Mouse (Mus musculus) cortical plate, adult 2 months (tissue): ENCODE data around the gene Fkbp10. TPM values are rescaled to one million over a fixed set of nuclear protein-coding genes. Genes with fewer than 3 reads are reported as not detected.

ENCODE experiments used
- H3K27ac ChIP-seq: fragments of 200-500 bp; 2 replicates; pipeline ENCODE4 v1.5.1; 2012; ENCODE audit warnings: low read length, control low read depth, inconsistent platforms; ENCODE audit not compliant: insufficient read depth
- H3K4me1 ChIP-seq: fragments of 200-500 bp; 2 replicates; pipeline ENCODE4 v1.6.1; 2011; ENCODE audit warnings: low read length; ENCODE audit not compliant: control insufficient read depth, insufficient read depth
- H3K4me3 ChIP-seq: fragments of 200-500 bp; 2 replicates; pipeline ENCODE4 v1.5.1; 2011; ENCODE audit warnings: mild to moderate bottlenecking, low read length, control low read depth; ENCODE audit not compliant: insufficient read depth
- CTCF ChIP-seq: fragments of 200-500 bp; IDR thresholded peaks from 2 replicates; pipeline ENCODE4 v1.5.1; 2011; ENCODE audit warnings: mild to moderate bottlenecking, control low read depth, low read length; ENCODE audit not compliant: insufficient read depth; ENCODE audit errors: extremely low read depth
- POLR2A ChIP-seq: fragments of 200-500 bp; IDR thresholded peaks from 2 replicates; pipeline ENCODE4 v1.6.1; 2011; ENCODE audit warnings: mild to moderate bottlenecking, low read length, control low read depth; ENCODE audit not compliant: insufficient read depth; ENCODE audit errors: extremely low read depth
- polyA plus RNA-seq: library from polyadenylated mRNA; depleted of rRNA; stranded (reverse); fragments of >200 nt; gene quantifications from 2 replicates; pipeline ENCODE4 v1.2.3, GENCODE M21; 2012; rRNA removed

The Fkbp10 gene
- polyA plus RNA-seq, 1 experiment = 9.6 TPM

DNA sequence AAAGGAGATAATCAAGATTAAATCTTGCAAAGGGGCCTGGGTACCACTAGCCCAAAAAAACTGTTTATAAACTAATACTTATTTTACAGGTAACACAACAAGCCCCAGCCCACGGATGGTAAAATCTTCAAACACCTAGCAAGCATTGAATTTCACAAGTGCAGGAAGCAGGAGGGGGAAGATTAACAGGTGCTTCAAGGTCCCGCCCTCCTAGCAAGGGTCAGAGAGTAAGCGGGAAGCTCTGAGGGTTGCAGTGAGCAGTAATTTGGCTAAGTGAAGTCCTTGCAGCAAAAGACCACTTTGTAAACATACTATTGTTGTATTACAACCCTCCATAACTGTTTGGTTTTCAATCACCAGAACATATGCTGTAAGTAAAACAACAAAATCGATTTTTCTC is 41.8 kb downstream of the Fkbp10 start:
- Histone ChIP-seq H3K4me3 (no peak overlapping the region), H3K27ac (no peak overlapping the region), H3K4me1 (peaks cover 4% of the 10 kb centered on the region; the same call in 1 of the 2 replicates)
- no peak for TF ChIP-seq POLR2A
- TF ChIP-seq CTCF = no peak

DNA sequence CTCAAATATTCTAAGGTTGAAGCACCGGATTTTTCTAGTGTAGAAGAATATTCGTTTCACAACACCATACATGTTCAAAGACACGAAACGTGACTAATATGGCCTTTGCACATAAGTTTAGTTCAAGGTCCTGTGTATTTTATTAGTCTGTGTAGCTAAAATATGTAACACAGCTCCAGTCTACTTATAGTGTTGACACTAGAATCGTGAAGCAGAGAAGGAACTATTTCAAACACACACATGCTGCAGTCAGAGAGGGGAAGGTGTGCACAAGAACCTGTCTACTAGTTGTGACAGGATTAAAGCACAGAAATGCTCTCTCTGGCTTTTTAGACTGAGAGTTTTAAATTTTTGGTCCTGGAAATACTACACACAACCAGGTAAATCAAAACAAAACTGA is 42.2 kb downstream of the Fkbp10 start:
- Histone ChIP-seq H3K27ac (no peak overlapping the region), H3K4me1 (peaks cover 4% of the 10 kb centered on the region; the same call in 1 of the 2 replicates), H3K4me3 (no peak overlapping the region)
- TF ChIP-seq CTCF (no peak), POLR2A (no peak)

DNA sequence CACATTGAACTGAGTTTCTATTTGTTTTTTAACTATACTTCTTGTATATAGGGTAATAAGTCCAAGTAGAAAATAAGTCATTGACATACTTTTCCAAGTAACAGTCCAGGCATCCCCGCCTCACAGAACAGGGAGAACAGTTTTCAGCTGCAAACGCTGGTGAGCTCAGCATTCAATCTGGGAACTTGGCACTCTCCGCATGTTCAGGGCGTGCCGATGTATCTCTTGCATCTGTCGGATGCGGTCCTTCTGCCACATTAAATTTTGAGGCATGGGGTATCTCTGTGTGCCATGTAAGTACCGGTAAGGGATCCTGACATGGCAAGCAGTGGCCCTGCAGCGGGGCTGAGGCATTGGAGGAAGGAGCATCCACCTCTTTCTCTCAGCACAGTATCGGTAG is 47.2 kb downstream of the Fkbp10 start:
- Histone ChIP-seq H3K4me3 (no peak overlapping the region), H3K4me1 (peaks cover 8% of the 10 kb centered on the region), H3K27ac (no peak overlapping the region)
- TF ChIP-seq CTCF = no peak
- no peak for TF ChIP-seq POLR2A

DNA sequence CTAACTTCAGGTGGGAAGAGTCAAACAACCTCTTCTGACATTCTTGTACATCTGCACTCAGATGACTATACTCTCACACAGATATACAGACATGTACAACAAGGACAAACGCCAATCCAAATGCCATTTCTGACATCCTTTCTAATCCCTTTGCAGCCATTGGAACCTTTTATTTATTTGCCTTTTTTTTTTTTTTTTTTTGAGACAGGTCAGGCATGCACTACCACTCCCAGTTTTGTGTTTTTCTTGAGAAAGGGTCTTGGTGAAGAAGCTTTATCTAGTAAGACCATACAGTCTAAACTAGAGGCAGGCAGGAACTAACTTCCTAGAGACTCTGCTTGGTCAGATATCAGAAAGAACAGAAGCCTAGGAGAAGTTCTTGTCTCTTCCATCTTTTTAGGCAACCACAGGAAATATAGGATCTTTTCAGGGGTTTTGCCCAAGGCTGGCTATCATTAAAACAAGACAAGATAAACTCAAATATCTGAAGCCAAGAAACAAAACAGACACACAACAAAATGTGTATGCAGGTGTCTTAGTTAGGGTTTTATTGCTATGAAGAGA is 49.8 kb downstream of the Fkbp10 start:
- no peak overlapping the region for H3K27ac ChIP-seq

DNA sequence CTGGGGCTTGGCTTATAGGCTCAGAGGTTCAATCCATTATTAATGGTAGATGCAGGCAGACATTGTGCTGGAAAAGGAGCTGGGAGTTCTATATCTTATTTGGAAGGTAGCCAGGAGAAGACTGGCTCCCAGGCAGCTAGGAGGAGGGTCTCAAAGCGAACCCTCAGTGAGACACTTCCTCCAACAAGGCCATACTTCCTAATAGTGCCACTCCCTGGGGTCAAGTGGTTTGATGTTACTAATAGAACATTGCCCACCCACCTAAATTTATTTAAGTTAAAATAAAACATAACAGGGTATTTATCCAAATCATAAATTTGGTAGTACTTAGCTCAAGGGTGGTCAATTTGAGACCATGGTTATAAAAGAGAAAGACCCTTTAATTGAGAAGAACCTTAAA is 50.3 kb downstream of the Fkbp10 start:
- no peak overlapping the region for H3K4me3 ChIP-seq
- H3K27ac ChIP-seq = no peak overlapping the region
- TF ChIP-seq CTCF = no peak
- TF ChIP-seq POLR2A = no peak
- peaks cover 11% of the 10 kb centered on the region for H3K4me1 ChIP-seq

More for the DNA sequence above, 49.8 kb downstream of the Fkbp10 start:
- TF ChIP-seq POLR2A (no peak), CTCF (no peak)
- Histone ChIP-seq H3K4me1 (peaks cover 11% of the 10 kb centered on the region), H3K4me3 (no peak overlapping the region)

DNA sequence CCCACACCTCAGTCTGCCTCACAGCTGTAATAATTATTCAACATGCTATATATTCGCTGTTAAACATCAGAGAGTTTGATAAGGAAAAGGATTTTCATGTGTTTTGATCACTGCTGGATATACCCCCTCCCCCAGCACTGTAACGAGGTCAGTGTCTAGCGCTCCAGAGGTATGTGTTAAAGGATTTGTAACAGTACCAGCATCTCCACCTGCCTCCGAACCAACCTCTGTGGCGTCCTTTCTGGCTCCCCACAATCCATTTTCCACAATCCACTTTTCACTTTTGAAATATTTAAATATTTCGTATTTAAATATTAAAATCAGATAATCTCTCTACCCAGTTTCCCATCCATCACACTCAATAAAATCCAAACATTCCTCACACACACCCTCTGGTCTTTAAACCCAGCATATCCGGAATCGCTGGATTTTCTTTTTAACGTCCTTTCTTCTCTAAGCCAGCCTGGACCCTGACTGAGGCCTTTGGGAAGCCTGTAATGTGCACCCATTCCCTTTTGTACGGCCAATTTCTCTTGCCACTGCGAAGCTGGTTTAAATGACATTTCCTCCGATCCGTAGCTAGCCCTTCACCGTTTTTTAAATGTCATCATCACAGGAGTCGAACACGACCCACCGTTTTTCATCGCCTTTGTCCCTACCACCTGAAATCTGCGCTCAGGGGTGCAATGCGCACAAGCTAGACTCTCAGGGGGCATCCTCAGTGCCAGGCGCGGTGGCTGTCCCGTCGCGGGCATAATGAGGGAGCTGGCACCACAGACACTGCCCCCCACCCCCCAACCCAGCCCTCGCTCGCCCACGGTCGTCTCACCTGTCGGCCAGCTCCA is 56.1 kb downstream of the Fkbp10 start:
- no peak for TF ChIP-seq CTCF
- H3K4me3 ChIP-seq = peak overlapping the region; percentile 96
- peaks cover 5% of the 10 kb centered on the region; the same call in 1 of the 2 replicates for H3K4me1 ChIP-seq
- no peak overlapping the region for H3K27ac ChIP-seq

DNA sequence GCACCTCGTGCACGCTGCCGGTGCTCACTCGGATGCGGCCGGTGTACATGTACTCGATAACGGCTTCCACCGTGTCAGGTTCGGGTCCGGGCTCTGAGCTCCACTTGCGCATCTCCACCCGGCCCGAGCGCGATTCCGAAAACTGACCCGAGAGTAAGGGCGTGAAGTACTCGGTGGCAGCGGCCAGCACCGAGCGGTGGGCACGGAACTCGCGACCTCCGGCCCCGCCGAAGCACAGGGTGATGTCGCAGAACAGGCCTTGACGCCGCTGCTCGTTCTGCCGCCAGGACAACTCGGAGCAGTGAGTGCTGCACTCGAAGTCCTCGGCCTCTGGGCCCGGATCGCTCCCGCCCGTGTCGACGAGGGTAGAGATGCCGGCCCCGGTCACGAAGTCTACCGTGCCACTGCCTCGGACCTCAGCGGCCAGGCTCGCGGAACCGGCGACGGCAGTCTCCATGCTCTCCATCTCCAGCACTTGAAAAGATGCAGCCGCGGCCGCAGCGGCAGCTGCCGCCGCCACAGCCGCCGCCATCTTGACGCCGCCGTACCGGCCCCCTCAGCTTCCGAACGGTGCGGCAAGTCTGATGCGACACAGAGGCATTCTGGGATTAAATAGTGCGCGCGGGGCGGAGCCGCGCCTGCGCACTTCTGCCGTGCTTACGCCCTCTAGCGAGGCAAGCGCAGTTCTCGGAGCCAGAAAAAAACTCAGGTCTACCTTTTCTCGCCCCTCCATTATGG is 56.9 kb downstream of the Fkbp10 start, which contains the start of gene Klhl11:
Klhl11 (minus strand) TSS at position 545 of the 738 bp plus-strand sequence.
- peak; percentile 99 for TF ChIP-seq POLR2A
- TF ChIP-seq CTCF = peak; percentile 81
- H3K4me1 ChIP-seq = peaks cover 5% of the 10 kb centered on the region; the same call in 1 of the 2 replicates
- H3K27ac ChIP-seq = peak within 1 kb of the TSS; percentile 52
- peak within 1 kb of the TSS; percentile 96 for H3K4me3 ChIP-seq

DNA sequence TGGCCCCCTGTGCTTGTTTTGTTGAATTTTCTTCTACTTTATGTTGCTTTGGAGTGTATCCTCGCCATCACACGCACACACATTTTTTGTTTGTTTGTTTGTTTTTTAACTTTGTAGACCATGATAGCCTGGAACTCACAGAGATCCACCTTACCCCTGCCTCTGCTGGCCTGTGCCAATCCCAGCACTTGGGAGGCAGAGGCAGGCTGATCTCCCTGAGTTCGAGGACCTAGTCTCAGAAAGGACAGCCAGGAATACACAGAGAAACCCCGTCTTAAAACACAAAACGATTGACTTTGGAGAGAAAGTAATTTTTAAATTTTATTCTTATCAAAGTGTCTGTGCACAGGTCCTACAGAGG is 57.4 kb downstream of the Fkbp10 start:
- no peak overlapping the region for H3K27ac ChIP-seq
- no peak for TF ChIP-seq CTCF
- no peak for TF ChIP-seq POLR2A
- H3K4me3 ChIP-seq = peak overlapping the region; percentile 96; the same call in 1 of the 2 replicates

More for the DNA sequence above, 57.4 kb downstream of the Fkbp10 start:
- H3K4me1 ChIP-seq = peaks cover 5% of the 10 kb centered on the region; the same call in 1 of the 2 replicates

Other genes starting within 250 kb of the Fkbp10 start
- 4.7 and 6.4 TPM in 2 replicates for gene Krt9, start 222.5 kb upstream of the Fkbp10 start, polyA plus RNA-seq
- gene Krt14, start 208.1 kb upstream of the Fkbp10 start, polyA plus RNA-seq = not detected in 2 replicates
- gene Krt16, start 166.8 kb upstream of the Fkbp10 start, polyA plus RNA-seq = not detected in 2 replicates
- 0.13 and 0.15 TPM in 2 replicates for gene Krt17, start 154.7 kb upstream of the Fkbp10 start, polyA plus RNA-seq
- not detected in 2 replicates for gene Krt42, start 145.8 kb upstream of the Fkbp10 start, polyA plus RNA-seq
- gene Eif1, start 95.8 kb upstream of the Fkbp10 start, polyA plus RNA-seq = 534 and 549 TPM in 2 replicates
- gene Gast, start 81.3 kb upstream of the Fkbp10 start, polyA plus RNA-seq = 0.33 TPM in 1 of 2 replicates, not detected in the other
- 76.5 and 83.3 TPM in 2 replicates for gene Hap1, start 59.6 kb upstream of the Fkbp10 start, polyA plus RNA-seq
- 40.9 and 48.2 TPM in 2 replicates for gene Jup, start 17.9 kb upstream of the Fkbp10 start, polyA plus RNA-seq
- gene P3h4, start 861 bp upstream of the Fkbp10 start, polyA plus RNA-seq = 14.4 and 15.3 TPM in 2 replicates
- 70.9 and 73.6 TPM in 2 replicates for gene Nt5c3b, start 26.1 kb downstream of the Fkbp10 start, polyA plus RNA-seq
- 0.52 and 0.55 TPM in 2 replicates for gene Klhl10, start 26.2 kb downstream of the Fkbp10 start, polyA plus RNA-seq
- 13.8 TPM in 2 replicates for gene Klhl11, start 57.0 kb downstream of the Fkbp10 start, polyA plus RNA-seq
- gene Acly, start 112.3 kb downstream of the Fkbp10 start, polyA plus RNA-seq = 87.1 and 94.6 TPM in 2 replicates
- gene Ttc25, start 129.9 kb downstream of the Fkbp10 start, polyA plus RNA-seq = 1.8 and 2.0 TPM in 2 replicates
- gene Cnp, start 159.2 kb downstream of the Fkbp10 start, polyA plus RNA-seq = 396 and 492 TPM in 2 replicates
- 19.6 and 20.9 TPM in 2 replicates for gene Nkiras2, start 203.5 kb downstream of the Fkbp10 start, polyA plus RNA-seq
- gene Dnajc7, start 204.5 kb downstream of the Fkbp10 start, polyA plus RNA-seq = 165 and 175 TPM in 2 replicates